13 mouse cellular contexts compared by ENCODE assay signal in the genomic region with DNA sequence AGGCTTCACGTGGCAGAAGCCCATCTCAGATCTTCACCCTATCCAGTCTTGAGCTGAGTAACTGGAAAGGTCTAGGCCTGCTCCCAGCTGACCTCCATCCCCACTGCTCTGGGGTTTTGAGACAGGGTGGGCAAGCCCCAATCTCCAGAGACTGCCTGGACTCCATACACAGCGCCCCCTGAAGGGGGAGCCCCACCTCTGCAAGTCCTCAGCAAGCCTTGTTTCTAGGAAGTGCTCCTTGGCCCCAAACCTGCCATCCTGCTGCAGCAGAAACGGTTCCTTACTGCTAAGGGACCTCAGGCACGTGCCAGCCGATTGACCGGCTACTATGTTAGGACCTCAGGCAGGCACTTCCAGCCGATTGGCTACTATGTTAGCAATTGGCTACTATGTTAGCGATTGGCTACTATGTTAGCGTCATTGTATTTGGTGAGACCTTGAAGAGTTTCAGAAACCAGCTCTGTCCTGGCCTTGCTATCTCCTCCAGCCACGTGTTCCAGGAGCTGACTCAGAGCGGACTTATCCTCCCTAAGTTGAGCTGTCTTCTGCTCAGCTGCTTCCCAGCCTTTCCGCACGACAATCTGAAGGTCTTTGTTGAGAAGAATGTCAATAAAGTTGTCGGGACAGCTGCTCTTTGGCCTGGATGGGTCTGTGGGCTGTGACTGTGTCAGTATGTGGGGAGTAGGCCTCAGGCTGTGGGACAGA. TPM values are rescaled to one million over a fixed set of nuclear protein-coding genes. Genes with fewer than 3 reads are reported as not detected.
DNase-seq lines count a peak whose midpoint lies in the region; ATAC-seq lines count a peak whose summit lies in the region.
"Had no signal": no experiment of that assay in that cellular context is flagged by ENCODE, and none has a peak within 500 bp of the region (broad histone marks: within the 10 kb centered on the region; RNA-seq: fewer than 3 reads in every experiment).

No protein-coding gene starts in this region.

- intact Hi-C loops in left cerebral cortex, postnatal 14 days (cut with DNase I): no loop called here

- H3K9me3 ChIP-seq in kidney, embryonic 16.5 days (ENCODE audit: low read length): no peaks in the 10 kb centered on the region
- H3K9me3 ChIP-seq: forebrain, embryonic 13.5 days; heart, embryonic 13.5 days; hindbrain, embryonic 15.5 days had no signal

- H3K36me3 ChIP-seq in kidney, embryonic 16.5 days (ENCODE audit: insufficient read depth, low read length): no peaks in the 10 kb centered on the region
- H3K36me3 ChIP-seq: heart, embryonic 13.5 days; hindbrain, embryonic 15.5 days had no signal

- DNase-seq in CD4-positive, CD25-positive, alpha-beta regulatory T cell, adult 2 months (ENCODE audit: low read depth, low spot score): peak; percentile 17
- no peak for DNase-seq in kidney, postnatal 14 days
- peak; percentile 57 for DNase-seq in ovary, adult 18-20 months (ENCODE audit: low spot score)
- no peak for DNase-seq in ovary, postnatal 10 days (ENCODE audit: low spot score)
- DNase-seq in testis, postnatal 14 days (ENCODE audit: low spot score): peak; percentile 85
- DNase-seq in left cerebral cortex, postnatal 14 days (ENCODE audit: low spot score in 2 of 2): no peak
- DNase-seq: kidney, postnatal 10 days had no signal

- H3K4me3 ChIP-seq in kidney, embryonic 16.5 days (ENCODE audit: low read length): no peak overlapping the region
- H3K4me3 ChIP-seq: forebrain, embryonic 13.5 days; heart, embryonic 13.5 days; hindbrain, embryonic 15.5 days had no signal

- ATAC-seq in CD4-positive, CD25-positive, alpha-beta regulatory T cell, adult 4 months: no peak
- ATAC-seq in kidney, embryonic 16.5 days (ENCODE audit: low FRiP score, low TSS enrichment): no peak
- ATAC-seq: forebrain, embryonic 13.5 days had no signal

- peak overlapping the region; percentile 25; the same call in 1 of the 2 replicates for H3K9ac ChIP-seq in kidney, embryonic 16.5 days (replicated peaks; ENCODE audit: low read length)
- H3K9ac ChIP-seq: forebrain, embryonic 13.5 days; heart, embryonic 13.5 days; hindbrain, embryonic 15.5 days had no signal

- WGBS in kidney, embryonic 16.5 days: 67% methylated on average over 14 of the region's 14 CpGs

- peaks cover 19% of the 10 kb centered on the region for H3K4me1 ChIP-seq in kidney, embryonic 16.5 days (ENCODE audit: insufficient read depth, low read length)

- H3K27me3 ChIP-seq in kidney, embryonic 16.5 days (ENCODE audit: insufficient read depth, low read length): peaks cover 24% of the 10 kb centered on the region

- H3K27ac ChIP-seq in kidney, embryonic 16.5 days (ENCODE audit: low read length): no peak overlapping the region
- H3K27ac ChIP-seq: forebrain, embryonic 13.5 days; heart, embryonic 13.5 days; hindbrain, embryonic 15.5 days had no signal

- H3K4me2 ChIP-seq in kidney, embryonic 16.5 days (replicated peaks; ENCODE audit: low read depth, low read length): no peak overlapping the region
- H3K4me2 ChIP-seq: forebrain, embryonic 13.5 days; heart, embryonic 13.5 days; hindbrain, embryonic 15.5 days had no signal

RNA-seq across cellular contexts. Expression of a gene that starts 18.9 kb away (rescaled TPM):
- not detected for polyA plus RNA-seq in CD4-positive, CD25-positive, alpha-beta regulatory T cell, adult 4 months (2017; shearing (Covaris generic))
- polyA plus RNA-seq in kidney, embryonic 16.5 days (2015; fragmentation: Nextera tagmentation; extraction: Ambion mirVana): 3.8 and 4.4 TPM in 2 replicates
- total RNA-seq in left cerebral cortex, postnatal 14 days (2021): 1 to 10 TPM; 5.8 to 8.1 TPM

RNA-seq across cellular contexts. Expression of a gene that starts 20.6 kb away (rescaled TPM):
- polyA plus RNA-seq in CD4-positive, CD25-positive, alpha-beta regulatory T cell, adult 4 months (2017; shearing (Covaris generic)): not detected
- 3.7 TPM in 2 replicates for polyA plus RNA-seq in kidney, embryonic 16.5 days (2015; fragmentation: Nextera tagmentation; extraction: Ambion mirVana)
- total RNA-seq in left cerebral cortex, postnatal 14 days (2021): 1 to 10 TPM; 1.9 to 4.7 TPM
- total RNA-seq: gastrocnemius, adult 8-10 months had no signal

Comparison
In these comparisons a context has a peak if more than half of its experiments do, and no peak if none do; other contexts are left out.
1. DNase-seq: peak in CD4-positive, CD25-positive, alpha-beta regulatory T cell, adult 2 months (single experiment), ovary, adult 18-20 months (single experiment) and testis, postnatal 14 days (single experiment); none in kidney, postnatal 14 days (single experiment), ovary, postnatal 10 days (single experiment) and left cerebral cortex, postnatal 14 days (0 of 2).